Mouse (Mus musculus) bone marrow macrophage, adult 2 months (primary cell): Measurements from ENCODE around the gene Alpk3. TPM values are rescaled to one million over a fixed set of nuclear protein-coding genes. Genes with fewer than 3 reads are reported as not detected.

Source experiments
- H3K27ac ChIP-seq: 2 replicates; pipeline ENCODE4 v1.5.1; 2012; ENCODE audit warnings: low read depth, low read length; ENCODE audit not compliant: insufficient read depth
- H3K4me1 ChIP-seq: 2 replicates; pipeline ENCODE4 v1.6.1; 2012; ENCODE audit warnings: low read length; ENCODE audit not compliant: control insufficient read depth, insufficient read depth
- H3K4me3 ChIP-seq: 2 replicates; pipeline ENCODE4 v1.5.1; 2012; ENCODE audit warnings: mild to moderate bottlenecking, low read length, moderate library complexity; ENCODE audit not compliant: insufficient read depth
- CTCF ChIP-seq: IDR thresholded peaks from 2 replicates; pipeline ENCODE4 v1.5.1; 2012; ENCODE audit warnings: low read depth, mild to moderate bottlenecking, low read length, moderate library complexity
- POLR2A ChIP-seq: IDR thresholded peaks from 2 replicates; pipeline ENCODE4 v1.6.1; 2012; ENCODE audit warnings: mild to moderate bottlenecking, low read depth, low read length, borderline replicate concordance
- polyA plus RNA-seq: library from polyadenylated mRNA; stranded (reverse); fragments of >200 nt; gene quantifications from 2 replicates; pipeline ENCODE4 v1.2.4, GENCODE M21; 2012; ENCODE audit not compliant: missing spikeins, insufficient read depth, insufficient read length

Alpk3 gene
- polyA plus RNA-seq, 1 experiment: not detected

DNA sequence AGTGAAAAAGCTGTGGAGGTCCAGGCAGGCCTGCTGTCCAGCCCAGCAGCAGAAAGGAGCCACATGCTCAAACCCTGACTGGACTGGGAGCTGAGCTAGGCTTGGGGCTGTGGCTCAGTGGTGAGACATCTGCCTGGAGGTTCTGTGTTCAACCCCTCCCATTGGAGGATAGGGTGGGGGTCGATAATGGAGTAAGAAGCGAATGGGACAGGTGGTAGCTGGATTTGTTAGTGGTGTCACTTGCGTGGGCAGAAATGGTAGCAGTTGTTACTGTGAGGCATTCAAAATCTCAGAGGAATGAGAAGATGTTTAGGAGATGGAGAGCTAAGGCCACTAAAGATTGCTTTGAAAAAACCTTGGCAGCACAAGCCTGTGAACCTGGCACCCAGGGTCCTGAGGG, 9.6 kb upstream of the Alpk3 start:
- TF ChIP-seq CTCF (no peak), POLR2A (no peak)
- H3K4me1 ChIP-seq: no peaks in the 10 kb centered on the region
- no peak overlapping the region for H3K27ac ChIP-seq
- H3K4me3 ChIP-seq: no peak overlapping the region

DNA sequence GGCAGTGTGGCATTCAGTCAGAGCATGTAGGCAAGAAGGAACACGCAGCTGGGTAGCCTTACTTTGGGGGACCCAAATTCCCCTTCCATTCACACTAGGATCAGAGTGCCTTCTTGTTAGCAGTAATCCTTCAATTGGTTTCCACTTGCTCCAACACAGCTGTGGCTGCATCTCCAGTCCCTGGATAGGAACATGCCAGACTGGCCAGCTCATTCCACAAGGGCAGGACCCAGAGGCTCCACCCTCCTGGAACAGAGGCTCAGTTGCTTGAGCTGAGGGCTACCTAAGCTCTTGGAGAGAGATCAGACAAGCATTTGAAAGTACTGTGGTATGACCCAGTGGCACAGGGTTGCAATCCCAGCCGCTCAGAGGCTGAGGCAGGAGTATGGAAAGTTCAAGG, 8.9 kb upstream of the Alpk3 start:
- TF ChIP-seq POLR2A (no peak), CTCF (no peak)
- Histone ChIP-seq H3K27ac (no peak overlapping the region), H3K4me3 (no peak overlapping the region), H3K4me1 (no peaks in the 10 kb centered on the region)

DNA sequence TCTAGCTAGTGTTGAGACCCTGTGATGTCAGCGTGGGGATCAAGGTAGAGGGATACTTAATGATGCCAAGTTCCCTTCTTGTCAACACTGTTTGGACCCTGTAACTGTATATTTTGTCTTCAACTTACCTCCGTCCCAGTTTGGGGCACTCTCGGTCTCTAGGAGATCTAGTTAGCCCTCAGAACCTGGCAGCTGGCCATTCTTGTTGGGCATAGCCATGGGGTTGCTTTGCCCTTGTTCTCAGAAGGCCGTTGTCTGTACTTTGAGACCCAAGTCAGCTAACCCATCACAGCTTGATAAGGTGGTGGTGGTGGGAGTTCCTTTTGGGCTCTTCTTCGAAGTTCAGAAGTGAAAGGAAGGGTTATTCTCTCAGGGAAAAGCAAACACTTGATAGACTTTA, 7.4 kb upstream of the Alpk3 start:
- TF ChIP-seq POLR2A (no peak), CTCF (no peak)
- Histone ChIP-seq H3K4me3 (no peak overlapping the region), H3K4me1 (no peaks in the 10 kb centered on the region), H3K27ac (no peak overlapping the region)

DNA sequence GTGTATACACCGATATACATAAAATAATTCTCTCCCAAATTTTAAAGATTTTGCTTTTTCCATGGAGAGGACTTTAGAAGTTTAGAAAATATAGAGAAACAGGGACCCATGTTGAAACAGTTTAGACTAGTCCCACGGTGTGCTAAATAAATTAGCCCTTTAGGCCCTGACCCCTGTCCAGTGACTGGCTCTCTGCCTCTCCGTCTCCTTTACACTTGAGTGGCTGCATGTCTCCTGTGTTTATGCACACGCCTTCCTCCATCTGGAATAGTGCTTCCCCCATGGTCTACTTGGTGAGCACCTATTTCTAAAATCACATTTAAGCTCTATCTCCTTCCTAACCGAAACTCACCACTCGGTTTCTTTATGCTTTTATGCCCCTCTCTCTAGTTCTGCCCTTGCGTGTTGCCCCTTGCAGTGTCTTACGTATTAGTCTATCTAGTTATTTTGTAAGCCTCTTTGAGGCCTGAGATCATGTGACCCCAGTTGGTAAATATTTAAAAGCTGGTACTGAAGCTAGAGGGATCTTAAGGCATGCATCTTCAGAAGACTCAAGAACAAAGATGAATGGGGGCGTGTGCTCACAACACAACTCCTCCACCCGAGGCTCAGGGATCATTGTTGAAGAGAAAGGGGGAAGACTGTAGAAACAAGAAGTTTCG, 1.6 kb upstream of the Alpk3 start:
- H3K4me1 ChIP-seq: peaks cover 9% of the 10 kb centered on the region; the same call in 1 of the 2 replicates
- TF ChIP-seq POLR2A (no peak), CTCF (no peak)
- no peak overlapping the region for H3K27ac ChIP-seq
- H3K4me3 ChIP-seq: no peak overlapping the region

DNA sequence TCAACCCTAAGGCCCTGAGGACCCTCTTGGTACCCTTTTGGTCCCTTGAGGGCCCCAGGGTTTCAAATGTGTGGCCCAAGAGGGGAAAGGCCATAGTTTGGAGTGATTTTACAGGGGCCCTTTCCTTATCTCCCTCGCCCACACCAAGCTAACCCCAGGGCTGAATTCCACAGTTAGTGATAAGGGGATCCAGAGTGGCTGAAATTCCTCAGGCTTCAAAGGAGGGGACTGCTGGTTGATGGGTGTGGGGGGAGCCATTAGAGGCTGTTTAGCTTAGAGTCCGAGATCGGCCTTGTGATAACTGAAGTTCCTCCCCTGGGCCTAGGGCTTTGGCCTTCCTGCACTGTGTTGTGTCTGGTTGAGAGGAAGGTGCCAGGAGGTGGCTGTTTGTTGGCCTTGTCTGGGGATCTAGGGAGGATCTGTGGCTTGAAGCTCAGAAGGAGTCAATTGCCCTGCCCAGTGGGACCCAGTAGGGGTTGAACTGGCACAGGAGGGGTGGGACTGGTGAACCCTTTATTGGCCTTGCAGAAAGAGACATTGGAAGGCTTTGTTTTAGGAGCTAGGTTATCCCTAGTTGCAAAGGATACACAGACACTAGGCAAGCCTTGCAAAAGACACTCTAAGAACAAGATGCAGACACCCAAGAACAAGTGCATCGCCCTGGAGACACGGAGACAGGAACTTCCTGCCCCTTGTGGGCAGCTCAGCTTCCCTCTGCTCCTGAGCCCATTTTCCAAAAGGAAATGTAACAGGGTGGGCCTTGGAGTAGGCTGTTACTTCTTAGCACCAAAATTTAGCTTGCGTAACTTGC, 706 bp downstream of the Alpk3 start:
- no peak for TF ChIP-seq CTCF
- TF ChIP-seq POLR2A: no peak
- H3K4me1 ChIP-seq: peaks cover 9% of the 10 kb centered on the region; the same call in 1 of the 2 replicates
- no peak overlapping the region for H3K4me3 ChIP-seq
- H3K27ac ChIP-seq: no peak overlapping the region

DNA sequence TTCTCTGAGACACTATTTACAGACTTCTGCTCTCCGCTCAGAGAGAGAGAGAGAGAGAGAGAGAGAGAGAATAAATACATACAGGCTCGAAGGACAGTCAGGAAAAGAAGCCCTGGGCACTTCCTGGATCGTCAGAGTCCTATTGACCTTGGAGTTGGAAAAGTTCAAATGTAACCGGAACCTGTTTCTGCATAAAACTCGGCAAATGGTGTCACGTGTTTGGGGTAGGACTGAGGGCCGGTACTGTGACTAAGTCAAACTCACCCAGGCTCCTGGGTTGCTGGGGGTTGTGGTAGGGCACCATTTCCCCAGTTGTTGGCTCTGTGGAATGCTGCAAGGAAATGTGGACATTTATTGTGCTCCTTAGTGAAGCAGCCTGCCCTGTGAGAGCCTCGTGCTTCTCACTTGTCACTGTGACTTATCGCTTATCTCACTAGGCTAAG, 1.3 kb downstream of the Alpk3 start:
- peaks cover 9% of the 10 kb centered on the region; the same call in 1 of the 2 replicates for H3K4me1 ChIP-seq
- H3K27ac ChIP-seq: no peak overlapping the region
- H3K4me3 ChIP-seq: no peak overlapping the region
- TF ChIP-seq POLR2A (no peak), CTCF (no peak)

DNA sequence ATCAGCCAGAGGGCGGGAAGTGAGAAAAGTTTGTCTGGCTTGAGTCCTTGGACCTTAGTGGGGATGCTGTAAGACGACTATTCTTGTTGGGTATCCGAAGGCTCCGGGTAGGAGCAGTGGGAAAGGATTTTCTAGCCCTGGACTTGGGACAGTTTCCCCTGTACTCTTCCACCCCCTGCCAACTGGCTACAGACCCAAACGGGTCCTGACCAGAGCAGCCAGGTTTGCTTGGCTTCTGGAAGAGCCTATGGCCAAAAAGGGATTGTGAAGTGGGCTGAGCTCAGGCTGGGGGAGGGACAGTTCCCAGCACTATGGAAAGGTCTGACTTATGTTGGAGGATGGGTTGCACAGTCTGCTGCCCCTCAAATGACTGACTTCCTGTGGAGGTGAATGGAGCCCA, 2.0 kb downstream of the Alpk3 start:
- Histone ChIP-seq H3K27ac (no peak overlapping the region), H3K4me3 (no peak overlapping the region)
- no peak for TF ChIP-seq CTCF
- TF ChIP-seq POLR2A: no peak

DNA sequence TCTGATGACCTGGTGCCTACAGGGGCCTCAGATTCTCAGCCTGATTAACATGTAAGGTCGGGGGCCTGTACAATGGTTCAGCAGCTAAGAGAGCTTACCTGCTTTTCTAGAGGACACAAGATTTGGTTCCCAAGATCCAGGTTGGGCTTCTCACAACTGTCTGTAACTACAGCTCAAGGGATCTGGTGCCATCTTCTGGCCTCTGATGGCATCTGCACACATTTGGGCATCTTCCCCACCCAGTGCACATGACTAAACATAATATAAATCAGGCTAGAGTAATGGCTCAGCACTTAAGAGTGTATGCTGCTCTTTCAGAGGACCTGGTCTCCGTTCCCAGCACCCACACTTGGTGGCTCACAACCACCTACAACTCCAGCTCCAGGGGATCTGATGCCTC, 3.5 kb downstream of the Alpk3 start:
- Histone ChIP-seq H3K4me3 (no peak overlapping the region), H3K27ac (no peak overlapping the region), H3K4me1 (peaks cover 9% of the 10 kb centered on the region; the same call in 1 of the 2 replicates)
- TF ChIP-seq CTCF (no peak; the same call in 1 of the 2 replicates), POLR2A (no peak)

More for the DNA sequence above, 2.0 kb downstream of the Alpk3 start:
- peaks cover 9% of the 10 kb centered on the region; the same call in 1 of the 2 replicates for H3K4me1 ChIP-seq

DNA sequence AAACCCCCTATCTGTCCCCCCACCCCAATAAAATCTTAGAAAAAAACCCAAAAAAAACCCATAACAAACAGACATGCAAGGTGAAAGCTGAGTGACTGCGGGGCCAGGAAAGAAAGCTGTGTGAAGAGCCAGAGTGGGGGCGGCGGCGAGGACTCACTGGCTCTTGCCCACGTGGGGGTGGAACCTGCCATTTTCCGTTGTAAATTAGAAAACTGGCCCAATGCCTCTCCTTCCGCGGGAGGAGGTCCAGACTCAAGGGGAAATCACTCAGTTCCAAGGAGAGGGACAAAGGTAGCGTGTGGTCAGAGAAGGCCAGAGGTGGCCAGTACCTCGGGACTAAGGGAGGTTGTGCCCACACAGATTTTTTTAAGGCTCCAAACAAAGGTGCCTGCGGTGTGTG, 4.5 kb downstream of the Alpk3 start:
- Histone ChIP-seq H3K4me3 (no peak overlapping the region), H3K4me1 (peaks cover 9% of the 10 kb centered on the region; the same call in 1 of the 2 replicates), H3K27ac (no peak overlapping the region)
- TF ChIP-seq CTCF (no peak), POLR2A (no peak)

DNA sequence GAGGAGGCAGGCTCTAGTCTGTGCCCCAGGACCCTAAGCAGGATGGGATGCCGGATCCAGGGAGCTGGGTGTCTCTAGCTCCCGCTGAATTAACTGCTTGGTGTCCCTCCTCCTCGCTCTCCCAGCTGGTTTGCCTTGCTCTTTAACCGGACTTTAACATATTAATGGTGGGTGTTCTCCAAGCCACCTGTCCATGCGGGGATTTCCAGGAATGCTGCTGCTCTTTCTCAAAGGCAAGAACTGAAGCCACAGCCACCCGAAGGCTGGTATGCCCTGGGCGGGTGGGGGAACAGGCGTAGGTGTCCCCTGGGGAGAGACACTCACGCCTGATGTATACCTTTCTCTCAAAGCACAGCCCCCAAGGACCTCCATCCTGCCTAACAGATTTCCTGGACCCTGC, 5.9 kb downstream of the Alpk3 start:
- Histone ChIP-seq H3K4me3 (no peak overlapping the region), H3K4me1 (peaks cover 8% of the 10 kb centered on the region; the same call in 1 of the 2 replicates), H3K27ac (no peak overlapping the region)
- TF ChIP-seq POLR2A (no peak), CTCF (no peak)
